Mouse (Mus musculus): ENCODE results near the gene G6pdx.

The G6pdx gene

GRCm38 (mm10) chrX:74428826-74429276 is at the start of gene G6pdx:
G6pdx (minus strand) TSS chrX:74429194.
- DNase-seq (ENCODE audit: low spot score), result peak; percentile 90

GRCm38 (mm10) chrX:74452773-74453172 is 23.8 kb upstream of the G6pdx start:
- no peak for DNase-seq (ENCODE audit: low spot score)

- DNase-seq (ENCODE audit: low spot score), result no peak
Observed at GRCm38 (mm10) chrX:74451157-74451912, 22.3 kb upstream of the G6pdx start.

- DNase-seq (ENCODE audit: low spot score), result peak; percentile 72
Observed at GRCm38 (mm10) chrX:74429290-74429821, 362 bp upstream of the G6pdx start.

DNA sequence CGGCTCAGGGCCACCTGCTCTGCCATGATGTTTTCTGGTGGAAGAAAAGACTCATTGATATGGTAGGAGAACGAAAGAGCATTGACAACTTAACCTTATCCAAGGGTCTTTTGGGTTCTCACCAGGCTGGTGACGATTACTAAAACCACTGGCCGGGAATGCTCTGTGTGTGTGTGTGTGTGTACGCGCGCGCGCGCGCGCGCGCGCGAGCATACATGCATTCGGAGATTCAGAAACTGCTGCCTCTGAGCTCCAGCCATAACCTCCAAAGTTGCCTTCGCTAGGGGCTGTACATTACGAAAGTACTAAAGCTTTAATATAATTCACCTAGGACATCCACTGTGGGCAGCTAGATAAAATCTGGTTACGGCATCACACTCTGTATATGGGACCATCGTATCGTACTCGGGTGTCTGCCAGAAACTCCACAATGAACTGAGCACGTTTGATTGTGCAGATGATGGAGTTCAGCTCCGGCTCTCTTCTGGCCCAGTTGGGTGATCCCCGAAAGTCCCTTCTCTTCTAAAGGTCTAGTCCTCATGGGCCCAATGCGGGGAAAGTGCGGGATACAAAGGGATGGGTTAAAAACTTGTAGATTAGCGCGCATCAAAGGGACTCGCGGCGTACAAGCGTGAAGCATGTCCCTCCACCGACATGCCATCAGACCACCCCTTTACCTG is 708 bp downstream of the G6pdx start:
- DNase-seq (ENCODE audit: low spot score), result no peak

DNA sequence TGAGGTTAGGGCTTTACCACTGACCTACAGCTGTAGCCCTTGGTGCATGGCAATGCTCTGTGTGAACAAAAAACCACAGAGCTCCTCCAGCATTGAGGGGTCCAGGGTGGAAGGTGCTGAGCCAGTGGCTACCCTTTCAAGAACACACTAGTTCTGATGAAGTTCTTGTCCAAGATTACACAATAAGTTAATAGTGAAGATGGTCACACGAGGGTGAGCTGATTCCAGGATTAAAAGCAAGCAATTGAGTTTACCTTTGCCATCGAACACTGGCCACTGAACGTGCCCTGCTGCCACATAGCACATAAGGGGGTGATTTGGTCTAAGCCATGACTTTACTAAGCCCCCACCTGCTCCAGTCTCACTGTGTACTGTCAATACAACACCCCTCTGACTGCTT is 1.9 kb downstream of the G6pdx start:
- peak; percentile 6 for DNase-seq (ENCODE audit: low spot score)

- no peak for DNase-seq (ENCODE audit: low spot score)
Observed at GRCm38 (mm10) chrX:74426256-74426655, 2.7 kb downstream of the G6pdx start.

GRCm38 (mm10) chrX:74425195-74425594 is 3.8 kb downstream of the G6pdx start:
- peak; percentile 34 for DNase-seq (ENCODE audit: low spot score)

DNA sequence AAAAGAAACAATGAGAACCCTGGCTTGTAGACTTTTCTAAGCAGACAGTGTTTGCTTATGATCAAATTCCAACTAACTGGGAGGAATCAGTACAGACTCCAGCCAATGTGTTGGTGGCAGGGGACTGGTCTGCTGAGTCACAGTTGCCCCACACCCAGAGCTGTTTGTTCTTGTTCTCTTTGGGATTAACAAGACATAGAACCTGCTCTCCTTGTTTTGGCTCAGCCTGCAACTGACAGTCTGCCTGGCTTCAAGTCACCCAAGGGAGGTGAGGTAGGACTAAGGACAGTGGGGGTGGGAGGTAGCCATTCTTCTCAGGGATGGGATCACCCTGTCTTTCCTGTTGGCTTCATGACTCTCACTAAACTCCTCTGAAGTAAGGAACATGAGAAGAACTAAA is 4.6 kb downstream of the G6pdx start:
- no peak for DNase-seq (ENCODE audit: low spot score)

GRCm38 (mm10) chrX:74413377-74413776 is 15.6 kb downstream of the G6pdx start:
- peak; percentile 73 for DNase-seq (ENCODE audit: low spot score)

- no peak for DNase-seq (ENCODE audit: low spot score)
Observed at GRCm38 (mm10) chrX:74408340-74408739, 20.7 kb downstream of the G6pdx start.

DNA sequence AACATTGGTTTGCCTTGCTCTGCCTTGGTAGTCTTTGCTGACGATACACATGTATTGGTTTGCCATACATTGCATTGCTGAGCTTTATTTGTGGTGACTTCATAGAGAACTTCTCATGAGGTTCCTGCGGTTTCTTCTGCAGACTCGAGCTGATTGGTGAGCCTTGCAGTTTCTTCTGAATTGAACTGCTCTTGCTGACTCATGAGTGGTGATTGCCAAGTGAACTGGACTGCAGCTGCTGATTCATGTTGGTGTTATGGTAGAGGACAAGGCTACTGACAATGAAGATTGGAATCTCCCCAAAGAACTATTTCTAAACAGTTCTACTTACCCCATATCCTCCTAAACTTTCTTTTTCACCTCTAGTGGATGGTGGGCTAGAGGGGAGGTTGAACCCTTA is 28.9 kb downstream of the G6pdx start:
- no peak for DNase-seq (ENCODE audit: low spot score)

- DNase-seq (ENCODE audit: low spot score), result peak; percentile 79
Observed at GRCm38 (mm10) chrX:74392535-74393443, 36.2 kb downstream of the G6pdx start, which contains the start of the genes Fam3a and Ikbkg. Fam3a (minus strand) TSS chrX:74393272. Ikbkg (plus strand) TSS chrX:74393290.

DNA sequence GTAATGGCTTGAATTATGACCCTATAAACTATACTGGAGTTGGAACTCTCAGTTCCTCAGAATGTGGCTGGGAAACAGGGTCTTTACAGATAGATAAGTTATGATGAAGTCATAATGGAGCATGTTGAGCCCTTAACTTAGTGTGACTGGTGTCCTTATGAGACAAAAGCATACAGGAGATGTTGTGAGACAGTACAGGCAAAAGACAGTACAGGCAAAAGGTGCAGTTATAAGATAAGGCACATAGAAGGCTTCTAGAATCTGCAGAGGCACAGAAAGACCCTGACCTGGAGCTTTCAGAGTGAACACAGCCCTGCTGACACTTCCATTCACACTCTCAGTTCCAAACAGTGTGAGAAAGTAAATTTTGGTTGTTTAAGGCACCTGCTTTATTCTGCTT is 40.8 kb downstream of the G6pdx start:
- DNase-seq (ENCODE audit: low spot score), result no peak

- DNase-seq (ENCODE audit: low spot score), result no peak
Observed at GRCm38 (mm10) chrX:74384451-74384850, 44.5 kb downstream of the G6pdx start.

GRCm38 (mm10) chrX:74372888-74373549 is 56.0 kb downstream of the G6pdx start, which contains the start of the genes Ubl4a and Slc10a3:
Ubl4a (minus strand) TSS chrX:74373218.
Slc10a3 (minus strand) TSS chrX:74373349.
- DNase-seq (ENCODE audit: low spot score), result peak; percentile 82

GRCm38 (mm10) chrX:74368209-74368909 is 60.6 kb downstream of the G6pdx start:
- peak; percentile 49 for DNase-seq (ENCODE audit: low spot score)

- no peak for DNase-seq (ENCODE audit: low spot score)
Observed at GRCm38 (mm10) chrX:74367512-74367911, 61.5 kb downstream of the G6pdx start.
